Comparison of ENCODE assay signal across 8 mouse cellular contexts in the genomic region with DNA sequence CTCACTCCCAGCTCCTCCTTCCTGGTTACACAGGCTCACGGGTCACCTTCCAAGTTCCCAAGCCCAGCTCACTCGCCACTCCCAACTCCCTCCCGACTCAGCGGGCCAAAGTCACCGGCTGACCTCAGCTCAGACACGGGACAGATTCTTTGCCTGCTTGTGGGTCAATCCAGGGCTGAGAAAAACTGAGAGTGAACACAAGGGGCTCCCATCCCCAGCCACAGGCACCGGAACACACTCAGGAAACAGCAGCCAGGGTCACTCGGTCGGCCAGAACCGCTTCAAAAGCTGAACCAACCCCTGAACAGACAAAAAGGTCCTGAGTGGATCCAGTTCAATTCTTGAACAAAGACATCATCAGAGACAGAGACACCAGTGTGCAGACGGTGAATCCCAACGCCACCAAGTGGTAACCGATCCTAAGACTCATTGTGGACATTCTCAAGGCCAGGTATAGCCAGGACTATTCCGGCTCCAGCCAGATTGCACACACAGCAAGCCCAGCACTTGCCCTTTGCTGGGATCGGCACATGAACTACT.
DNase-seq lines count a peak whose midpoint lies in the region; ATAC-seq and TF ChIP-seq lines count a peak whose summit lies in the region.
"Had no signal": no experiment of that assay in that cellular context is flagged by ENCODE, and none has a peak within 500 bp of the region (broad histone marks: within the 10 kb centered on the region; RNA-seq: fewer than 3 reads in every experiment).

No protein-coding gene starts in this region.

- H3K27me3 ChIP-seq in lung, postnatal 0 days (replicated peaks; ENCODE audit: insufficient read depth, low read length) = no peaks in the 10 kb centered on the region
- H3K27me3 ChIP-seq in heart, embryonic 13.5 days (replicated peaks) = no peaks in the 10 kb centered on the region
- no peaks in the 10 kb centered on the region for H3K27me3 ChIP-seq in midbrain, embryonic 14.5 days (ENCODE audit: control insufficient read depth, insufficient read depth, low read length)
- H3K27me3 ChIP-seq: forebrain, embryonic 13.5 days had no signal

- no peak for TF ChIP-seq EP300 in lung, postnatal 0 days (IDR thresholded peaks at IDR 0.05)

- no peak for TF ChIP-seq CTCF in lung, postnatal 0 days (IDR thresholded peaks at IDR 0.05)

- peak; percentile 37 to 52 for DNase-seq in lung, adult 18-20 months
- no peak for DNase-seq in lung, postnatal 0 days (ENCODE audit: low spot score)
- DNase-seq in adrenal gland, postnatal 25 days = peak; percentile 28
- peak; percentile 76 to 78 for DNase-seq in kidney, postnatal 36 days
- no peak for DNase-seq in midbrain, embryonic 14.5 days
- no peak for DNase-seq in thymus, postnatal 36 days

- WGBS in lung, postnatal 0 days = 51% methylated on average over 15 of the region's 15 CpGs
- 48% methylated on average over 15 of the region's 15 CpGs for WGBS in heart, embryonic 13.5 days
- 65% methylated on average over 15 of the region's 15 CpGs for WGBS in midbrain, embryonic 14.5 days

- H3K9me3 ChIP-seq in lung, postnatal 0 days (ENCODE audit: low read length) = no peaks in the 10 kb centered on the region
- no peaks in the 10 kb centered on the region for H3K9me3 ChIP-seq in heart, embryonic 13.5 days
- H3K9me3 ChIP-seq in midbrain, embryonic 14.5 days (ENCODE audit: control insufficient read depth, low read length) = no peaks in the 10 kb centered on the region
- H3K9me3 ChIP-seq: forebrain, embryonic 13.5 days had no signal

- ATAC-seq in lung, postnatal 0 days = no peak
- ATAC-seq in heart, embryonic 13.5 days (ENCODE audit: extremely low read depth, insufficient number of reproducible peaks, low FRiP score, low TSS enrichment) = no peak
- no peak for ATAC-seq in midbrain, embryonic 14.5 days (ENCODE audit: low FRiP score, low TSS enrichment)
- ATAC-seq: forebrain, embryonic 13.5 days had no signal

- H3K4me2 ChIP-seq in lung, postnatal 0 days (replicated peaks; ENCODE audit: low read depth, low read length) = no peak overlapping the region
- no peak overlapping the region for H3K4me2 ChIP-seq in heart, embryonic 13.5 days
- no peak overlapping the region for H3K4me2 ChIP-seq in midbrain, embryonic 14.5 days (ENCODE audit: low read length)
- H3K4me2 ChIP-seq: forebrain, embryonic 13.5 days had no signal

- H3K4me3 ChIP-seq in lung, postnatal 0 days (ENCODE audit: low read depth, low read length) = no peak overlapping the region
- H3K4me3 ChIP-seq in heart, embryonic 13.5 days = no peak overlapping the region
- no peak overlapping the region for H3K4me3 ChIP-seq in midbrain, embryonic 14.5 days (replicated peaks; ENCODE audit: low read depth, low read length)
- H3K4me3 ChIP-seq: forebrain, embryonic 13.5 days had no signal

- no peak overlapping the region for H3K9ac ChIP-seq in lung, postnatal 0 days (replicated peaks; ENCODE audit: low read depth)
- H3K9ac ChIP-seq in heart, embryonic 13.5 days = peak overlapping the region; percentile 50; the same call in 1 of the 2 replicates
- no peak overlapping the region for H3K9ac ChIP-seq in midbrain, embryonic 14.5 days (replicated peaks; ENCODE audit: low read length)
- H3K9ac ChIP-seq: forebrain, embryonic 13.5 days had no signal

- 0 out of 2 replicates have a peak, but pooled peaks cover 3% of the 10 kb centered on the region for H3K4me1 ChIP-seq in lung, postnatal 0 days (ENCODE audit: insufficient read depth, low read depth, low read length)
- H3K4me1 ChIP-seq in heart, embryonic 13.5 days = peaks cover 57% of the 10 kb centered on the region
- H3K4me1 ChIP-seq in midbrain, embryonic 14.5 days (ENCODE audit: control insufficient read depth, insufficient read depth, low read length) = no peaks in the 10 kb centered on the region

- no peaks in the 10 kb centered on the region for H3K36me3 ChIP-seq in lung, postnatal 0 days (ENCODE audit: insufficient read depth, low read length)
- peaks cover 53% of the 10 kb centered on the region for H3K36me3 ChIP-seq in heart, embryonic 13.5 days
- no peaks in the 10 kb centered on the region for H3K36me3 ChIP-seq in midbrain, embryonic 14.5 days (ENCODE audit: control insufficient read depth, insufficient read depth, low read length)

- no peak overlapping the region for H3K27ac ChIP-seq in lung, postnatal 0 days (ENCODE audit: low read length)
- peak overlapping the region; percentile 69 for H3K27ac ChIP-seq in heart, embryonic 13.5 days (replicated peaks)
- H3K27ac ChIP-seq in midbrain, embryonic 14.5 days (replicated peaks; ENCODE audit: low read depth, low read length) = no peak overlapping the region
- H3K27ac ChIP-seq: forebrain, embryonic 13.5 days had no signal

Comparison
In these comparisons a context has a peak if more than half of its experiments do, and no peak if none do; other contexts are left out.
1. DNase-seq: peak in lung, adult 18-20 months (2 of 2), adrenal gland, postnatal 25 days (single experiment) and kidney, postnatal 36 days (2 of 2); none in lung, postnatal 0 days (single experiment), midbrain, embryonic 14.5 days (single experiment) and thymus, postnatal 36 days (0 of 2).